Mouse (Mus musculus) heart, adult 8-10 months (tissue): ENCODE data around the gene Cldn13. TPM values are rescaled to one million over a fixed set of nuclear protein-coding genes. Genes with fewer than 3 reads are reported as not detected.
"Not testable (repeated sequence)": the region's sequence is repeated elsewhere in the genome, so short reads cannot be mapped to it uniquely, and the experiment has no call there.

Experiments used
- DNase-seq: peaks from one replicate; pipeline ENCODE4 v3.0.0; 2022; ENCODE audit warnings: low spot score
- total RNA-seq, 4 experiments: library from RNA; stranded (reverse); gene quantifications; 2 replicates each; pipeline ENCODE4 v1.2.4; 2022

Cldn13 gene
- total RNA-seq, 4 experiments from 2014 or later: not detected

DNA sequence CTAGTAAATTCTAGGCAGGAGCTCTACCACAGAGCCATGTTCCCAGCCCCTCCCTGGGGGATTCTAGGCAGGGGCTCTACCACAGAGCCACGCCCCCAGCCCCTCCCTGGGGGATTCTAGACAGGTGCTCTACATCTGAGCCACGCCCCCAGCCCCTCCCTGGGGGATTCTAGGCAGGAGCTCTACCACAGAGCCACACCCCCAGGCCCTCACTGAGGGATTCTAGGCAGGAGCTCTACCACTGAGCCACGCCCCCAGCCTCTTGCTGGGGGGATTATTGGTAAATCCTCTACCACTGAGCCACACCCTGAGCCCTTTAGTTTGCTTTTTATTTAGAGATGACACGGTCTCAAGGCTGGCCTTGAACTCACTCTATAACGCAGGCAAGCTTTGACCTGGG, 18.4 kb upstream of the Cldn13 start:
- DNase-seq: not testable (repeated sequence)

GRCm38 (mm10) chr5:134933281-134933680, 18.0 kb upstream of the Cldn13 start:
- DNase-seq: no peak

DNA sequence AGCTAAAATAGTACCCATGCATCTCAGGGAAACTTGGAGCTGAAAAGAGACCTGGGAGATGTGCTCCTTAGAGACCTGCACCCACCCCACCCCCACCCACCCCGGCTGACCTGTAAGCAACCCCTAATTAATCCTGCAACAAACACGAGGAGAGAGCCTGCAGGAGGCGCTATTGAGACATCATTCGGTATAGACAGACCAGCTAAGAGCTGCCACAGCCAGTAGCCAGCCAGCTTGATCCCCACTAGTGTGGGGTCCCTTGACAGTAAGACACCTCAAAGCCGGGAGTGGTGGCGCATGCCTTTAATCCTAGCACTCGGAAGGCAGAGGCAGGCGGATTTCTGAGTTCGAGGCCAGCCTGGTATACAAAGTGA, 17.6 kb upstream of the Cldn13 start:
- DNase-seq: peak; percentile 48

- peak; percentile 88 for DNase-seq
Measured at GRCm38 (mm10) chr5:134932179-134932902, 17.0 kb upstream of the Cldn13 start, which contains the start of gene Mettl27. Gene Mettl27 (plus strand): TSS chr5:134932368.

DNA sequence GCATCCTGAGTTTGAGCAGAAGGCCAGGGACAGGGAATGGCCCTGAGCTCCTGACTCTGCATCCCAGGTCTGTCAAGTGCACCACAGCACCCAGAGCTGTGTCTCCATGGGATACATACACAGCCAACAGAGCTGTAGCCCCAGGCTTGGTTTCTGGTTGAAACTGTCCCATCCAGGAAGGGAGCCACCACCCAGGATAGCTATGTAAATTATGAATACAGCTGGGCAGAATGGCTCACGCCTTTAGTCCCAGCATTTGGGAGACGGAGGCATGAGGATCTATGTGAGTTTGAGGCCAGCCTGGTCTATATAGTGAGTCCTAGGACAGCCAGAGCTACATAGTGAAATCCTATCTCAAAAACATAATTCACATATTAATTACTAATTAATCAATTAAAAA, 14.7 kb upstream of the Cldn13 start:
- DNase-seq: no peak

DNA sequence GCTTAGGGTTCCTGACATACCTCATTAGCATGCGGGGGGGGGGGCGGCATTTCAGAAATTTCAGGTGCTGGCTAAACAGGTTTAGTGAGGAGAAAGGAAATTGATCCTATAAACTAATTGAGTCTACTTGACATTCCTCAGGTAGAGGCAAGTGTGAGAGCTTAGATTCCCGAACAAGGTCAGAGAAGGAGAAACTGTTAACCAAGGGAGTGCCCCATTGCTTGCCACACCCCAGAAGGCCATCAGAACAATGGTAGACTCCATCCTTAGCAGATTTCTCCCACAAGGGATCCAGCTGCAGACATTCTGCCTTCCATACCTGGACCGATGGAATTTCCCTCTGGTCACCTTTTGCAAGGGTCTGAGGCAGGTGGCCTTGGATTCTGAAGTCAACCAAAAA, 11.4 kb upstream of the Cldn13 start:
- no peak for DNase-seq

GRCm38 (mm10) chr5:134923141-134923540, 7.8 kb upstream of the Cldn13 start:
- DNase-seq: no peak

GRCm38 (mm10) chr5:134921106-134921505, 5.8 kb upstream of the Cldn13 start:
- DNase-seq: no peak

DNA sequence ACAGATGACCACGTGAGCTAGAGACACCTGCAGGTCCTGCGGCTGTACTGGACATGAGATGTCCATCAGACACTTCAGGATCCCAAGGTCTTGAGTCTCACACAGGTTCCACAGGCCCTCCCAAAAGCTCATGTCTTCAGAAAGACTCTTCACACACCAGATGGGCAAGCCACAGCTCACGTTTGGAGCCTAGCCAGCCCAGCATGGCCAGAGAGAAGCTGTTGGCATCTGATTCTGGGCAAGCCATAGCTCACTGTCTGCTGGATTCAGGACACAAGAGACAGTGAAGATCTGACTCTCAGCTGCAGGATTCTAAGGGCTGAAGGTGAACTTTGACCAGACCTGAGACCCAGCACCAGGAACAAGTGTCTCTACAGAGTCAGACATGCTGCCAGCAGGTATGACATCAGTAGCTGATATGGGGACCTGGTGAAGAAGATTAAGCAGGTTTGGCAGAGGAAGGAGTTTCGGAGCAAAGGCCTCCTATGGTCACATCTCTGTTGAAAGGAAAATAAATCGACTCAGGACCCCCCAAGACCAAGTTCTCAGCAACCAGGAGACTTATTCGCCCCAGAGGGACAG, 4.9 kb upstream of the Cldn13 start:
- DNase-seq: no peak

DNA sequence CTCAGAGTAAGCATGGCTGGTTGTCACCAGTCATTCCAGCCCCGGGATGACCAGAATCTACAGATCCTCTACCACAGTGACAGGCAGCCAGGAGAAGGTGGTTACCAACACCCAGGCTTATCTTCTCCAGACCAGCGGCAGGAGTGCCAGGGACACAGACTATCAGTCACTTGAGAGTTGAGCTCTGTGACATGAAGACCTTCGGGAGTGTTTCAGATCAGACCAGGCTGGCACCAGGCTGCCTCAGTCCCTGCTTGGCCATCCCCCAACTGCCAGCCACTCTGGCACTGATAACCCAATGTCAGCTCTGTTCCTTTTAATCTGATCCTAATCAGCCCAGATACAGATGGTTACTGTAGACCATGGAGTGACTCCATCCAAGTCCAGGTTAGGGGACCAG, 3.8 kb upstream of the Cldn13 start:
- DNase-seq: no peak

GRCm38 (mm10) chr5:134918071-134918832, 2.9 kb upstream of the Cldn13 start:
- DNase-seq: peak; percentile 30

GRCm38 (mm10) chr5:134914510-134914909, 816 bp downstream of the Cldn13 start:
- no peak for DNase-seq

GRCm38 (mm10) chr5:134913753-134914152, 1.6 kb downstream of the Cldn13 start:
- DNase-seq: no peak

DNA sequence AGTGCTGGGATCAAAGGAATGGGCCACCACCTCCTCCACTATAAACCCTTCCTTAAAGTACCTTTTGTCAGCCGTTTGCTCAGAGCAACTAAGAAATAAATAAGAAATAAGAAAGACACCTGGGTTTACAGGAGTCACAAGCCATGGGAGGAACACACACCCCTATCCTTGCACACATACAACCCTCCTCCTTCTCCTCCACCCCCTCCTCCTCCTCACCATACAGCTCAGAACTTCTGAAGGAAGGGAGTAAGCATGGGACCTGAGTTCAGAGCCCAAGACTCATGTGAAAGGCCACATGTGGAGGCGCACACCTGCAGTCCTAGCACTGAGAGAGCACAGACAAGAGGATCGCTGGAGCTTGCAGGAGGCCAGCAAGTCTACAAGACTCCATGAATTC, 2.0 kb downstream of the Cldn13 start:
- DNase-seq: no peak

GRCm38 (mm10) chr5:134911901-134912300, 3.4 kb downstream of the Cldn13 start:
- DNase-seq: no peak

- peak; percentile 87 for DNase-seq
Measured at GRCm38 (mm10) chr5:134907135-134907534, 8.2 kb downstream of the Cldn13 start.

- no peak for DNase-seq
Measured at GRCm38 (mm10) chr5:134906633-134907032, 8.7 kb downstream of the Cldn13 start, which contains the start of gene Tmem270. Gene Tmem270 (minus strand): TSS chr5:134906733.

GRCm38 (mm10) chr5:134901644-134902027, 13.7 kb downstream of the Cldn13 start:
- no peak for DNase-seq

DNA sequence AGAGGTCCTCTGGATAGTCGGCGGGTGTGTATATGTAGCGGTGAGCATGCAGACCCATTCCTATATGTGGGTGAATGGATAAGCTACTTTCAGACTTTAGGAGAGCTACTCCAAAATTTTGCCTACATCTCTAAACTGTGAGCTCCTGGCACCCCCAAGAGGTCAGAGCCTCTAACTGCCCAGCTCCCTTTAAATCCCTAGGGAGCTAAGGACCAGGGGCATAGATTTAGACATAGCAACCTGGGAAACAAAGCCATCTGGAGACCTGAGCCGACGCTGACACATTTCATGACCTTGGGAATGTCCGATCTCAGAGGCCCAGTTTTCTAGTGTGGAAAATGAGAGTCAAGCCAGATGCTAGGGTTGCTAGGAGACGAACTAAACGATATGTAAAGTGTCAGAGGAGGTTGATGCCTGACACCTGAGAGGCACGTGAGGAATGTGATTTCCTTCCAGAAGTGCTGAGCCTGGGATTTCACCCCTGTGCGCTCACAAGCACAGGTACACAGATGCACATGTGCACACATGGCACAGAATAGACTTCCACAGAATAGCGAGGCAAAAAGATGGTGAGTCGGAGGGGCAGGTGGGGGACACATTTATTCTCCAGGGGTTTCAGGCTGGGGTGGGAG, 14.2 kb downstream of the Cldn13 start:
- DNase-seq: peak; percentile 76

- no peak for DNase-seq
Measured at GRCm38 (mm10) chr5:134897596-134897995, 17.7 kb downstream of the Cldn13 start.

- no peak for DNase-seq
Measured at GRCm38 (mm10) chr5:134896965-134897364, 18.4 kb downstream of the Cldn13 start.

GRCm38 (mm10) chr5:134895291-134895690, 20.0 kb downstream of the Cldn13 start:
- DNase-seq: peak; percentile 55
